Mouse (Mus musculus): Measurements from ENCODE around the gene Sec1.

DNA sequence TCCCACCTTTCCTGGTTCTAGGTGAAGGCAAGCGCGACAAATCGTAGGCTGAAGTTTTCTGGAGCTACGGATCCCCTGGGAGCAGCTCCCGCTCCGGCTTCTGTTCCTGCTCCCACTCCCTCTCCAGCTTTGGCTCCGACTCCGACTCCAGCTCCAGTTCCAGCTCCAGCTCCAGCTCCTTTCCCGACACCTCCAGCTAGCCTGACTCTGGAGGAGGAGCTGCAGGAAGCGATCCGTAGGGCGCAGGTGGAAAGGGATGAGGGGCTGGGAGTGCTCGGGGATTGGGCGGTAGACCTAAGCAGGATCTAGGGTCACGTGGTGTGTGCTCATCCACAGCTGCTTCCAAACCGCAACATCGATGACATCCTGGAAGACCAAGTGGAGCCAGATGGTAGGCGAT, 50.0 kb downstream of the Sec1 start:
- TF ChIP-seq CTCF (IDR thresholded peaks at IDR 0.05) (no peak), POLR2A (IDR thresholded peaks at IDR 0.05; ENCODE audit: insufficient read depth, low read depth, low read length) (no peak)

Data from heart, adult 2 months (tissue).